Mouse (Mus musculus): ENCODE results near the gene Ampd3. TPM values are rescaled to one million over a fixed set of nuclear protein-coding genes. Genes with fewer than 3 reads are reported as not detected.

Gene Ampd3
- polyA plus RNA-seq, 1 experiment from 2014 or later, result 1.5 TPM

GRCm38 (mm10) chr7:110853611-110854010, 85.6 kb downstream of the Ampd3 start:
- peaks cover 6% of the 10 kb centered on the region; the same call in 1 of the 2 replicates for H3K4me1 ChIP-seq
- WGBS, result 70% methylated on average over 10 of the region's 10 CpGs
- no peak overlapping the region for H3K4me2 ChIP-seq
- no peak overlapping the region for H3K27ac ChIP-seq
- no peak for ATAC-seq
- H3K9ac ChIP-seq, result no peak overlapping the region
- H3K36me3 ChIP-seq (ENCODE audit: poor library complexity, severe bottlenecking), result no peaks in the 10 kb centered on the region
- no peaks in the 10 kb centered on the region for H3K27me3 ChIP-seq
- H3K9me3 ChIP-seq (replicated peaks), result no peaks in the 10 kb centered on the region
- H3K4me3 ChIP-seq, result no peak overlapping the region

DNA sequence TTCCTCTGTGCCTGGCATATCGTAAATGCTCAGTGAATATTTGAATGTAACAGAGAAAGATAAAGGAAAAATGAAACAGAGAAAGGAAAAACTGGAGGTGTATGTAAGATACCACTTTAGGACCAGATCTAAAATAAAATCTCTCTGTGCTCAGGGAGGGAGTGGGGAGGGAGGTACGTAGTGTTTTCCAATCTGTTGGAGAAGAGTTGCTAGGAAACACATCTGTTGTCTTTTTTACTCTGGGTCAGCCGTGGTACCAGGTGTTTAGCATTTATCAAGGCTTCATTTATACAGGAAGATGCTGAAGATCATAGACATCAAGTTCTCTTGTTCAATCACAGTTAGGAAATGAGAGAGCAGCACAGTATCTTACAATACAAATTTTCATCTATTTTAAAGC, 86.5 kb downstream of the Ampd3 start:
- peaks cover 6% of the 10 kb centered on the region; the same call in 1 of the 2 replicates for H3K4me1 ChIP-seq
- no peak for ATAC-seq
- no peaks in the 10 kb centered on the region for H3K27me3 ChIP-seq
- 62% methylated on average over 3 of the region's 3 CpGs for WGBS
- no peak overlapping the region for H3K4me3 ChIP-seq
- no peaks in the 10 kb centered on the region for H3K36me3 ChIP-seq (ENCODE audit: poor library complexity, severe bottlenecking)
- H3K27ac ChIP-seq, result no peak overlapping the region
- no peaks in the 10 kb centered on the region for H3K9me3 ChIP-seq (replicated peaks)
- no peak overlapping the region for H3K4me2 ChIP-seq
- no peak overlapping the region for H3K9ac ChIP-seq

DNA sequence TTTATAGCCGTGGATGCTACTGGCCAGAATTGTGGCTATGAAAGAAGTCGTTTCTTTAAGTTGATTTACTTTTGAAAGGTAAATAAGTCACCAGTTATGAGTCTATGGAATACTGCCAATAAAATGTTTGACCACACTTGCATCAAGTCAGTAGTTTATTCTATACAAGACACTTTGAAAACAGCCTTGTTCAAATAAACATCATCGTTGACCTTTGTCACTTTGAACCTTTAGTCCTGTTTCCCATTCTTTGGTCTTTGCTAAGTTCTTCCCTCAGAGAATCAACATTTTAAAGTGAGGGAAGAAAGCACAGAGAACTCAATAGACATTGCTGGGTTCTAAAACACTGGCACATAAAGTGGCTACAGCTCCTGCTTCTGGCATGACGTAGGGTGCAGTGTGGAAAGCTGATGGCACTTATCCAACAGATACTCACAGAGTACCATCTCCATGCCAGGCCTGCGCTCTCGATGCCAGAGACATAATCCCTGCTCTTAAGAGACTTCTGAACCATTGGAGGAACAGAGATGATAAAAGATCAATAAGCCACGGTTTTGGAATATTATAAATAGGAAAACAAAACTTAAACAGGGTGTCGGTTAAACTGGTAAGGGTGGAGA, 87.0 kb downstream of the Ampd3 start:
- Histone ChIP-seq H3K4me2 (no peak overlapping the region), H3K9me3 (replicated peaks) (no peaks in the 10 kb centered on the region), H3K4me1 (peaks cover 6% of the 10 kb centered on the region; the same call in 1 of the 2 replicates), H3K27me3 (no peaks in the 10 kb centered on the region), H3K4me3 (no peak overlapping the region), H3K9ac (no peak overlapping the region), H3K36me3 (ENCODE audit: poor library complexity, severe bottlenecking) (no peaks in the 10 kb centered on the region), H3K27ac (no peak overlapping the region)
- no peak for ATAC-seq
- 81% methylated on average over 8 of the region's 8 CpGs for WGBS

- Histone ChIP-seq H3K4me2 (no peak overlapping the region), H3K27me3 (no peaks in the 10 kb centered on the region), H3K4me3 (no peak overlapping the region), H3K27ac (no peak overlapping the region), H3K36me3 (ENCODE audit: poor library complexity, severe bottlenecking) (no peaks in the 10 kb centered on the region), H3K9ac (no peak overlapping the region), H3K4me1 (peaks cover 6% of the 10 kb centered on the region; the same call in 1 of the 2 replicates), H3K9me3 (replicated peaks) (no peaks in the 10 kb centered on the region)
- no peak for ATAC-seq
- WGBS, result 71% methylated on average over 1 of the region's 1 CpGs
Measured at GRCm38 (mm10) chr7:110855604-110856003, 87.6 kb downstream of the Ampd3 start.

- ATAC-seq, result no peak
- Histone ChIP-seq H3K9me3 (replicated peaks) (no peaks in the 10 kb centered on the region), H3K9ac (no peak overlapping the region), H3K27me3 (no peaks in the 10 kb centered on the region), H3K27ac (no peak overlapping the region), H3K4me3 (no peak overlapping the region), H3K4me1 (peaks cover 9% of the 10 kb centered on the region), H3K4me2 (no peak overlapping the region), H3K36me3 (ENCODE audit: poor library complexity, severe bottlenecking) (no peaks in the 10 kb centered on the region)
- 84% methylated on average over 5 of the region's 5 CpGs for WGBS
Measured at GRCm38 (mm10) chr7:110860129-110860528, 92.1 kb downstream of the Ampd3 start.

Small RNAs within 50 kb of the gene (microRNA-seq; reads per million reads assigned to microRNA genes)
- gene Gm47282, result not detected

Other genes with a start within 250 kb of the Ampd3 start
- gene Sbf2, start 153.3 kb upstream of the Ampd3 start, polyA plus RNA-seq (2015; fragmentation: Nextera tagmentation; extraction: Ambion mirVana), result 51.8 and 54.9 TPM in 2 replicates
- 3.9 and 4.9 TPM in 2 replicates for gene Adm, start 140.5 kb upstream of the Ampd3 start, polyA plus RNA-seq (2015; fragmentation: Nextera tagmentation; extraction: Ambion mirVana)
- 28.8 TPM in 2 replicates for gene Rnf141, start 76.3 kb downstream of the Ampd3 start, polyA plus RNA-seq (2015; fragmentation: Nextera tagmentation; extraction: Ambion mirVana)
- gene Lyve1, start 95.0 kb downstream of the Ampd3 start, polyA plus RNA-seq (2015; fragmentation: Nextera tagmentation; extraction: Ambion mirVana), result 2.5 and 2.9 TPM in 2 replicates
- gene Mrvi1, start 214.3 kb downstream of the Ampd3 start, polyA plus RNA-seq (2015; fragmentation: Nextera tagmentation; extraction: Ambion mirVana), result 0.49 and 0.58 TPM in 2 replicates

All from forebrain, embryonic 13.5 days (tissue).